Mouse (Mus musculus) heart, embryonic 16.5 days (tissue): Measurements from ENCODE around the gene Trim47. TPM values are rescaled to one million over a fixed set of nuclear protein-coding genes. Genes with fewer than 3 reads are reported as not detected.

Experiments used
- ATAC-seq: fragments of 200-750 bp; cut with Nextera tagmentation; replicated peaks from 2 replicates; pipeline ENCODE4 v1.8.0; 2017; ENCODE audit warnings: moderate number of reproducible peaks; ENCODE audit not compliant: insufficient read depth, low FRiP score; ENCODE audit errors: extremely low read depth
- H3K27ac ChIP-seq: fragments of 300-500 bp; sonication (generic); 2 replicates; pipeline ENCODE4 v1.5.1; 2014; ENCODE audit warnings: mild to moderate bottlenecking, low read length, control low read depth, moderate library complexity
- H3K27me3 ChIP-seq: fragments of 300-500 bp; sonication (generic); 2 replicates; pipeline ENCODE4 v1.6.1; 2014; ENCODE audit warnings: low read length, mixed read lengths; ENCODE audit not compliant: control insufficient read depth, insufficient read depth
- H3K36me3 ChIP-seq: fragments of 300-500 bp; sonication (generic); 2 replicates; pipeline ENCODE4 v1.6.1; 2014; ENCODE audit not compliant: control insufficient read depth, insufficient read depth
- H3K4me1 ChIP-seq: fragments of 300-500 bp; sonication (generic); 2 replicates; pipeline ENCODE4 v1.6.1; 2014; ENCODE audit warnings: low read length, mixed read lengths; ENCODE audit not compliant: control insufficient read depth, insufficient read depth
- H3K4me2 ChIP-seq: fragments of 300-500 bp; sonication (generic); 2 replicates; pipeline ENCODE4 v1.6.1; 2014; ENCODE audit warnings: low read depth, mild to moderate bottlenecking, control low read depth, low read length
- H3K4me3 ChIP-seq: fragments of 300-500 bp; sonication (generic); 2 replicates; pipeline ENCODE4 v1.5.1; 2014; ENCODE audit warnings: mild to moderate bottlenecking, control low read depth, low read length
- H3K9ac ChIP-seq: fragments of 300-500 bp; sonication (generic); 2 replicates; pipeline ENCODE4 v1.6.1; 2014; ENCODE audit warnings: low read length, control low read depth
- H3K9me3 ChIP-seq: fragments of 300-500 bp; sonication (generic); replicated peaks from 2 replicates; pipeline ENCODE4 v1.6.1; 2016; ENCODE audit warnings: low read length; ENCODE audit not compliant: control insufficient read depth
- WGBS: fragments of 180-500 bp; shearing (Covaris S2); extraction: QIAGEN DNeasy Blood & Tissue Kit; methylation state at CpG from one replicate; pipeline ENCODE4 v1.1.7; 2014; 5-methylcytosine and 5-hydroxymethylcytosine counted together
- polyA plus RNA-seq: library from polyadenylated mRNA; unstranded; fragments of >200 nt; fragmentation: Nextera tagmentation; extraction: Ambion mirVana; gene quantifications from 2 replicates; pipeline ENCODE4 v1.2.1, GENCODE M21; 2015

Gene Trim47
- polyA plus RNA-seq, 1 experiment from 2014 or later: 79.8 TPM

DNA sequence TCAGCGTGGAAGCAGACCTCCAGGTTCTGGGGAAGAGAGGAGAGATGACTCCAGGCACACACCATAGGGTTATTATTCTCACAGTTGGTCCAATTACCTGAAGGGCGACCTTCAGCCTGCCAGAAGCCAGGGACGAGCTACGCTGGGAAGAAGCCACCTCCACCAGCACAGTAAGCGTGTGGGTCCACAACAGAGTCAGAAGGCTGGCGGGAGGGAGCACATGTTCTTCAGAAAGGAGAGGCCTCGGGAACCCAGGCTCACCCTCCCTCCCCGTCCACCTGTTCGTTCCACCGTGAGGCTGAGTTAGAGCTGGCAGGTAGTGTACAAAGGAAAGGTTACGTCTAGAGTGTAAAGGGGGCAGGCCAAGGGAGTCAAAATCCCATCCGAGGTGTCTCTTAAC is 61.7 kb downstream of the Trim47 start:
- Histone ChIP-seq H3K27ac (no peak overlapping the region), H3K9ac (no peak overlapping the region), H3K36me3 (peaks cover 3% of the 10 kb centered on the region; the same call in 1 of the 2 replicates), H3K4me1 (no peaks in the 10 kb centered on the region), H3K27me3 (no peaks in the 10 kb centered on the region), H3K4me2 (no peak overlapping the region), H3K4me3 (no peak overlapping the region), H3K9me3 (no peaks in the 10 kb centered on the region)
- no peak for ATAC-seq
- WGBS: 82% methylated on average over 12 of the region's 12 CpGs

DNA sequence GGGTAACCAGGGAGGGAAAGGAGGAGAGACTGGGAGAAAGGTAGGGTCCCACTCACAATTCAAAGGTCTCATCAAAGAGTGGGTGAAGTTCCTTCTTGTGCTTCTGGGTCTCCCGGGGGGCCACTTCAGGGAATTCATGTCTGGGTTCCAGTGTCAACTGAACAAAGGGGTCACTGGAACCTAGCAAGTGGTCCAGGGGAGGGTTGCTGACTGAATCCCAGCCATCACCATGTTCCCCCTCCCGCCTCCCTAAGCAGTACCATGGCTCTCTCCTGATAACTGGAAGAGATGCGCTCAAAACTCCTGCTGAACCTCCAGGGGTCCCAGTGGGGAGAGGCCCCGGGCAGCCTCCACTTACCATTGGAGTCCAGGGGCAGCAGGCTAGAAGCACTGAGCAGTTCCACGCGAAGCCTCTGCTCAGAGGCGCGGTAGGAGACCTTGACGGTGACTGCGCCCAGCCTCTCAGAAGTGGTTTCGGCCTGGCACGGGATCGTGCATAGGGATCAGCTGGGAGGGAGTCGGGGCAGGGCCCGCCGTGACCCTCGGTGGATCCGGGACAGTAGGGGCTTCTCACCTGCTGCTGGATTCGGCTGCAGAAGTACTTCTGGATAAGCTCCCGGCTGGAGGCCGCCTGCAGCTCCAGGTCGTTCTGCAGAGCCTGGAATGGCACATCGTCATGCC is 62.7 kb downstream of the Trim47 start:
- H3K27me3 ChIP-seq: no peaks in the 10 kb centered on the region
- ATAC-seq: no peak
- H3K4me3 ChIP-seq: no peak overlapping the region
- 63% methylated on average over 23 of the region's 23 CpGs for WGBS
- no peaks in the 10 kb centered on the region for H3K4me1 ChIP-seq
- H3K27ac ChIP-seq: no peak overlapping the region
- no peak overlapping the region for H3K9ac ChIP-seq
- peaks cover 10% of the 10 kb centered on the region for H3K36me3 ChIP-seq
- no peak overlapping the region for H3K4me2 ChIP-seq
- no peaks in the 10 kb centered on the region for H3K9me3 ChIP-seq

DNA sequence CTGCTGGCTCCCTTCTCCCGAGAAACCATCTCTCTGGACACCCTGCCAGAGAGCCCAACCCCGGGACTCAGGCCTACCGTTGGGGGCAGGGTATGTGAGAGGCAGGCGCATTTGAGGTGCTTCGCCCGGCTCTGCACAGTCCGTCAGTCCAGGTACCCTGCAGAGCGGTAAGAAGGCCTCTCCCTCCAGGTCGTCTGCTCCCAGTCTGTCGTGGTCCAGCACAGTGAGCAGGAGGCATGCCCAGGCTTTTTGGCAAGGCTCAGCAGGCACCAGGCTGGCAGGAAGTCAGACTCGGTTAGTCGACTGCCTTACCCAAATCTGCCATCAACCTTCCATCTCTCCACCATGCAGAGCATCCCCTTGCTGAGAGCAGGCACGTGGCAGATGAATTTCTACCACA is 63.4 kb downstream of the Trim47 start:
- Histone ChIP-seq H3K36me3 (peaks cover 13% of the 10 kb centered on the region), H3K27me3 (no peaks in the 10 kb centered on the region), H3K4me3 (no peak overlapping the region), H3K9me3 (no peaks in the 10 kb centered on the region), H3K9ac (no peak overlapping the region), H3K27ac (no peak overlapping the region), H3K4me2 (no peak overlapping the region), H3K4me1 (no peaks in the 10 kb centered on the region)
- WGBS: 67% methylated on average over 13 of the region's 13 CpGs
- ATAC-seq: no peak

DNA sequence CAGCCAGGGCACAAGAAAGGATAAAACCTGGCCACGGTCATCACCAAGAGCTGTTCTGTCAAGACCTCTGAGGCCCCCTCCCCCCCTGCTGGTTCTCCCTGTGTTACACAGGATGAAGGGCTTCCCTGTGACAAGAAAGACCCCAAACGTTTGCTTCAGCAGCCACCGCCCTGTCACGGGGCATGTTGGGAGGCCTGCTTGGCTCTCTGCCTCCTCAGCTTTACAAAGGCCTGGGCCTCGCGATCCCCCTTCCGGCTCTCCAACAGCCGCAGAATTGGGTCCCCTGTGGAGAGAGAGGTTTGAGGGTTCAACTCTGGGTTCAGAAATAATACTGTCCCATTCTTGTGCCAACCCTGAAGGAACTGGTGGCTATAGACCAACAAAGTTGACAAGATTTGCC is 64.5 kb downstream of the Trim47 start:
- no peak overlapping the region for H3K27ac ChIP-seq
- H3K9ac ChIP-seq: no peak overlapping the region
- H3K36me3 ChIP-seq: peaks cover 21% of the 10 kb centered on the region
- H3K4me1 ChIP-seq: peaks cover 4% of the 10 kb centered on the region
- no peak for ATAC-seq
- no peak overlapping the region for H3K4me2 ChIP-seq
- no peaks in the 10 kb centered on the region for H3K27me3 ChIP-seq
- no peak overlapping the region for H3K4me3 ChIP-seq
- H3K9me3 ChIP-seq: no peaks in the 10 kb centered on the region
- 71% methylated on average over 8 of the region's 8 CpGs for WGBS

DNA sequence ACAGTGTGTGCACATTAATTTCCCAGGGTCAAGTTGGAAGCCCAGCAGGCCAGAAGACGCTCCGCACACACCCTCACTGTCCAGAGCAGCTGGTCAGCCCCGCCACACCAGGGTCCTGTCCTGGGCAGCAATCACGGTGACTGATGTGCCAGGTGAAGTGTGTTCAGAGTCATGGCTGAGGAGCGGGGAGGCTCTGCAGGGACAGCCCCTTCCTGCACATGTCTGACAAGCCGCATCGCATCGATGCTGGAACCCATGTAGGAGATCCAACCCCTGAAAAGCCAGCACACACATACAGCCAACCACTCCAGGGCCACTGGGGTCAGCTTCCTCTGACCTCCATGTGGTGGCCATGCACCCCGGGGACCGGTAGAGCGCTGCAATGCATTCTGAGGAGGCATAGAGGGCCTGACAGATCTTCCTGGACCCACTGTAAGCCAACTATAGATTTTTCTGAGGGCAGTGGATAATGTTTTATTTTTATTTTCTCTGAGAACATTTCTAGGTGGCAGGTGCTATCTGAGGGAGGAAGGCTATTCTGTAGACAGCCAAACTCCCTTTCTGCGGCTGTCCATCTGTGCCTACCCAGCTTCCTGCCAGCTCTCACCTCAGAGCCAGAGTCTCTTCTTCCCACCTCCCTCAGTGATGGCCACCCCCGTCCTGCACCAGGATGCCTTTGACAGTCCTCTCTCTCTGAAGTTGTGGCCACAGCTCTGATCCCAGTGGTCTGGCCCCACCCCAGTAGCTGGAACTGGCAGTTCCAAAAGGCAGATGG is 65.2 kb downstream of the Trim47 start:
- Histone ChIP-seq H3K36me3 (peaks cover 26% of the 10 kb centered on the region), H3K9me3 (no peaks in the 10 kb centered on the region), H3K27me3 (no peaks in the 10 kb centered on the region), H3K9ac (no peak overlapping the region), H3K4me2 (no peak overlapping the region), H3K4me3 (no peak overlapping the region), H3K27ac (no peak overlapping the region), H3K4me1 (peaks cover 11% of the 10 kb centered on the region)
- no peak for ATAC-seq
- WGBS: 87% methylated on average over 13 of the region's 13 CpGs

DNA sequence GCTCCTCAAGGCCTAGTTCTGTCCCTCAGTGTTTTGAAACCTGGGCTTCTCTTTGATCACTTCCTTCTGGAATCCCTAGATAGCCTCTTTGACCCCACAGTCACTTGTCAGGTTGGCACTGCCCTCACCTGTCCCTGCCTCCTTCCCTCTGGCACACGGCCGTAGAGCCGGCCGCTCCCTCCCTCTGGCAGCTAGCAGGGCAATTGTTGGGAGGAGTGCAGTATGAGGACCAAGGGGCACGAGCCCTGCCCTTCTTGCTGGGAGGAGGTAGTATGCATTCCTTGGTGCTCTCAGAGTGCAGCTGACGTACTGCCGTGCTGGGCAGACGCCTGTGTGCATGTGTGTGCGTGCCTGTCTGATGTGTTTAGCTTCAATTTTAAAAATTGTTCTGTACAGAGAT is 66.4 kb downstream of the Trim47 start:
- WGBS: 84% methylated on average over 9 of the region's 9 CpGs
- no peak overlapping the region for H3K4me2 ChIP-seq

DNA sequence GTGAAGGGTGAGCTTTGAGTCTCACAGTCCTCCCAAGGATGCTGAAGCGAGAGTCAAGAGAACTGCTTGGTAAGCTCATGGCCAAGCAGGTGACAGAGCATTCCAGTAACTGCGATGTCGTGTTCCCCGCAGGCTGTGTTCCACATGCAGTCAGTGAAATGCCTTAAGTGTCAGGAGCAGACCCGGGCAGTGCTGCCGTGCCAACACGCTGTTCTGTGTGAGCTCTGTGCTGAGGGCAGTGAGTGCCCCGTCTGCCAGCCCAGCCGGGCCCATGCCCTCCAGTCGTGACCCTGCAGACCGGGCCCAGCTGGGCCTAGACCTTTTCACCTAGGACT is 67.4 kb downstream of the Trim47 start:
- no peaks in the 10 kb centered on the region for H3K27me3 ChIP-seq
- H3K9ac ChIP-seq: no peak overlapping the region
- 88% methylated on average over 11 of the region's 11 CpGs for WGBS
- no peak overlapping the region for H3K27ac ChIP-seq
- no peak overlapping the region for H3K4me2 ChIP-seq
- ATAC-seq: no peak
- no peaks in the 10 kb centered on the region for H3K9me3 ChIP-seq
- no peak overlapping the region for H3K4me3 ChIP-seq
- H3K36me3 ChIP-seq: peaks cover 44% of the 10 kb centered on the region
- peaks cover 11% of the 10 kb centered on the region for H3K4me1 ChIP-seq

More for the DNA sequence above, 66.4 kb downstream of the Trim47 start:
- no peak overlapping the region for H3K4me3 ChIP-seq
- H3K9ac ChIP-seq: no peak overlapping the region
- no peak for ATAC-seq
- H3K27me3 ChIP-seq: no peaks in the 10 kb centered on the region
- peaks cover 11% of the 10 kb centered on the region for H3K4me1 ChIP-seq
- H3K36me3 ChIP-seq: peaks cover 36% of the 10 kb centered on the region
- no peak overlapping the region for H3K27ac ChIP-seq
- H3K9me3 ChIP-seq: no peaks in the 10 kb centered on the region

DNA sequence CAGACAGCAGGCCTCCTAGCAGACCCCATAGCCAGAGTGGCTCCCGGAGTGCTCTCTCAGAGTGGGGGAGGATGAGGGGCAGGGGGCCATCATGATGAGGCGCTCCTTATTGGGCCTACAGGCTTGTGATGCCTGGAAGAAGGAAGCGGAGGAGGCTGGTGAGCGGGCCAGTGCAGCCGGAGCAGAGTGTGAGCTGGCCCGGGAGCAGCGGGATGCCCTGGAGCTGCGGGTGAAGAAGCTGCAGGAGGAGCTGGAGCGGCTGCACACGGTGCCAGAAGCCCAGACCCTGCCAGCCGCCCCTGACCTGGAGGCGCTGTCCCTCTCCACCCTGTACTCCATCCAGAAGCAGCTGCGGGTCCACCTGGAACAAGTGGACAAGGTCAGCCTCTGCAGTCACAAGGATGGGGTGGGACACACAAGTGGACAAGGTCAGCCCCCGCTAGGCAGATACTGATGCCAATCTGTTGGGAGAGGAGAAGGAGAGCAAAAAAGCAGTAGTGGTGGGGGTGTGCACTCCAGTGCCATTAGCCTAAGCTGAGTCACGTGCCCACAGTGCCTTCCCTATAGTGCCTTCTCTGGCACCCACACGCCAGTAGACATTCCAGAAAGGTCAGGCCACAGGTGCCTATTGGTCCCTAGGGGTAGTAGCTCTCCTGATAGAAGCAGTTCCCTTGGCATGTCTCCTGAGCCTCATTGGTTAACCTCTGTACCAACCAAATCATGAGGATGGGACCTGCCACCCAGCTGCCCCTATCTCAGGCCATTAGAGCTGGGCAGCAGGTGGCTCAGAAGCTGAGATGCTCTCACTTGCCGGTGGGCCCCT is 67.9 kb downstream of the Trim47 start:
- Histone ChIP-seq H3K9ac (no peak overlapping the region), H3K4me3 (no peak overlapping the region)

More for the DNA sequence above, 67.9 kb downstream of the Trim47 start:
- Histone ChIP-seq H3K36me3 (peaks cover 49% of the 10 kb centered on the region), H3K27me3 (no peaks in the 10 kb centered on the region), H3K4me1 (peaks cover 11% of the 10 kb centered on the region), H3K9me3 (no peaks in the 10 kb centered on the region), H3K4me2 (no peak overlapping the region), H3K27ac (no peak overlapping the region)
- 85% methylated on average over 17 of the region's 17 CpGs for WGBS
- ATAC-seq: no peak
